Mouse (Mus musculus) liver, adult 10 weeks (tissue): ENCODE data around the gene Polr3b. TPM values are rescaled to one million over a fixed set of nuclear protein-coding genes. Genes with fewer than 3 reads are reported as not detected.

Experiments
- polyA plus RNA-seq: library from polyadenylated mRNA; stranded (reverse); fragments of 350-450 nt; fragmentation: Illumina TruSeq; extraction: RNeasy Lipid Tissue Mini Kit (QIAGEN cat#74804); gene quantifications from one replicate; pipeline ENCODE4 v1.2.3, GENCODE M21; 2014; ENCODE audit warnings: low read depth, low replicate concordance

The Polr3b gene
- 6.6 TPM for polyA plus RNA-seq

GRCm38 (mm10) chr10:84621826-84622790 is at the start of gene Polr3b:
Gene Polr3b, plus strand, starts transcription at chr10:84622292.

GRCm38 (mm10) chr10:84576395-84577070 is 45.6 kb upstream of the Polr3b start, which contains the start of gene Tcp11l2:
Gene Tcp11l2, plus strand, starts transcription at chr10:84576626.

GRCm38 (mm10) chr10:84755786-84756203 is 133.7 kb downstream of the Polr3b start, which contains the start of gene Rfx4:
Gene Rfx4, plus strand, starts transcription at chr10:84756062.

Other genes with a start within 250 kb of the Polr3b start
- gene Nuak1, start 181.7 kb upstream of the Polr3b start, polyA plus RNA-seq: 0.82 TPM
- 1.3 TPM for gene Ckap4, start 88.2 kb upstream of the Polr3b start, polyA plus RNA-seq
- gene Tcp11l2, start 45.7 kb upstream of the Polr3b start, polyA plus RNA-seq: 22.8 TPM
- 6.7 TPM for gene Rfx4, start 133.8 kb downstream of the Polr3b start, polyA plus RNA-seq